Mouse (Mus musculus): Measurements from ENCODE around the gene Plscr1. TPM values are rescaled to one million over a fixed set of nuclear protein-coding genes. Genes with fewer than 3 reads are reported as not detected.

Plscr1 gene
- polyA plus RNA-seq (2015; fragmentation: Nextera tagmentation; extraction: Ambion mirVana): 53.0 and 63.9 TPM in 2 replicates

DNA sequence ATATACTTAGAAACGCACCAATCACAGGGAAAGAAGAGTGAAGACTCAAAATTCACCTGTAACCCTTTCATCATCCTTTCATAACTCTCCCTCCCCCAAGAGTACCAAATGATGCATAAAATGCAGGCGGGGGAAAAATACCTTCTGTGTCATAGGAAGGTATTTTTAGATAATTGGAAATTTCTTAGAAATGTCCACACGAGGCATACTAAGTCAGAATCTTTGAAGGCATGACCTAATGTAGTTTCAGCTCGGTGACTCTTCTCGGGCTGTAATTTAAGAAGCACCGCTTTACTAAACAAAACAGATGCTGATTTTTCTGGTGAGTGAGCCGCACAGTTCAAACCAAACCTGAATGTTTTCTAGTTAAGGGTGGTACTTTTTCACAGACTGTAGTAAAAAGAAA lies at the start of gene Plscr1:
Gene Plscr1, plus strand, starts transcription at position 304 of the 406 bp plus-strand sequence.
- ATAC-seq (ENCODE audit: insufficient read depth, low FRiP score, low read depth): no peak
- 0 out of 2 replicates have a peak, but pooled peaks cover 6% of the 10 kb centered on the region for H3K4me1 ChIP-seq
- H3K36me3 ChIP-seq: no peaks in the 10 kb centered on the region
- peak within 1 kb of the TSS; percentile 62 for H3K4me3 ChIP-seq (replicated peaks)
- peak within 1 kb of the TSS; percentile 96 for H3K27ac ChIP-seq
- H3K4me2 ChIP-seq: peak within 1 kb of the TSS; percentile 82
- WGBS: 29% methylated on average over 7 of the region's 7 CpGs
- H3K9ac ChIP-seq: peak within 1 kb of the TSS; percentile 57
- H3K27me3 ChIP-seq (replicated peaks): no peaks in the 10 kb centered on the region
- no peaks in the 10 kb centered on the region for H3K9me3 ChIP-seq

DNA sequence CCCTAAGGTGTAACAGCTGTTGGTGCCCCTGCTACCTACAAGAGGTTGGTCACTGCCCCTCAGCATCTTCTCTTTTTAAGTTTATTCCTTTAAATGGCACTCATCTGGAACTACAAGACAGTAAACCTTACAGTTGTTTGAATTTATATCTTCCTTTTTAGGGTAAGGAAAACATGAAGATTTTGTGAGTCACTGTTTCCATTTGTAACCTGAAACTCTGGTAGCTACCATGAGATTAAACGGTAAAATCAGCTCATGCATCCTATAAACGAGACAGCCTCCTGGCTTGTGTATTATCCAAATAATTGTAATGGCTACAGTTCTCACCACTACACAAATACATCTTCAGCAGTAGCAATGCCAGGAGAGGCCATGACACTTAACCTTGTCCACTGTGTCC lies 45.2 kb upstream of the Plscr1 start:
- no peak for ATAC-seq (ENCODE audit: insufficient read depth, low FRiP score, low read depth)
- no peak overlapping the region for H3K27ac ChIP-seq
- H3K4me1 ChIP-seq: no peaks in the 10 kb centered on the region
- H3K4me2 ChIP-seq: no peak overlapping the region
- WGBS: 48% methylated on average over 2 of the region's 2 CpGs
- no peaks in the 10 kb centered on the region for H3K9me3 ChIP-seq
- H3K27me3 ChIP-seq (replicated peaks): no peaks in the 10 kb centered on the region
- H3K4me3 ChIP-seq (replicated peaks): no peak overlapping the region
- H3K9ac ChIP-seq: no peak overlapping the region
- H3K36me3 ChIP-seq: no peaks in the 10 kb centered on the region

DNA sequence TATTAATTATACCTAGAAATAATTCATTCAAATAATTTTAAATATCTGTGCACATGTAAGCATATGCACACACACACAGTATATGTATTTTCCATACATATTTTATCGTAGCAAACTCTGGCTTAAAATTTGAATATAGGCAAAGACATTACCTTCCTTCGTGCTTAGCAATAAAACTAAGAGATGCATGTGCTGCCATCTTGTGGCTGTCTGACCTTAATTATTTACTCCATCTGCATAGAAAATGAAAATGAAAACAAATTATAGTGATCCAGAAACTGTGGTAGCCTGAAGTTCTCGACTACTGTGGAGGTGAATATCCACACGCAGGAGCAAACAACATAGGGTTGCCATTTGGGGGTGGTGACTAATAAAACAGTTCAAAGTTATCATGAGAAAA lies 42.2 kb upstream of the Plscr1 start:
- 37% methylated on average over 4 of the region's 4 CpGs for WGBS

DNA sequence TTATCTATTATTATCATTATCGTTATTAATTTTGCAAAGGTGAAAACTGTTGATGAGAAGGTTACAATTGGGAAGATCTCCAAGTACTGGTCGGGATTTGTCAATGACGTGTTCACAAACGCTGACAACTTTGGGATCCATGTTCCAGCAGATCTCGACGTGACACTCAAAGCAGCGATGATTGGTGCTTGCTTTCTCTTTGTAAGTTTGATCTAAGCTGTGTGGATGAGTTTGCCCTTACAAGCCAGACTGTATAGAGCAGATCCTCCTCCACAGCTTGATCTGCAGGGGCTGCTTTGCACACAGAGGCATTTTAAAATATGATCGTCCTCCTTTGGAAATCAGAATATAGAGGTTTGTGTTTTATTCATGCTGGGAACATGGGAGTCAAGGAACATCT lies 41.8 kb upstream of the Plscr1 start:
- no peaks in the 10 kb centered on the region for H3K9me3 ChIP-seq

More for the DNA sequence above, 42.2 kb upstream of the Plscr1 start:
- Histone ChIP-seq H3K4me3 (replicated peaks) (no peak overlapping the region), H3K27ac (no peak overlapping the region), H3K9me3 (no peaks in the 10 kb centered on the region), H3K27me3 (replicated peaks) (no peaks in the 10 kb centered on the region), H3K36me3 (no peaks in the 10 kb centered on the region), H3K4me2 (no peak overlapping the region), H3K9ac (no peak overlapping the region), H3K4me1 (0 out of 2 replicates have a peak, but pooled peaks cover 4% of the 10 kb centered on the region)
- no peak for ATAC-seq (ENCODE audit: insufficient read depth, low FRiP score, low read depth)

DNA sequence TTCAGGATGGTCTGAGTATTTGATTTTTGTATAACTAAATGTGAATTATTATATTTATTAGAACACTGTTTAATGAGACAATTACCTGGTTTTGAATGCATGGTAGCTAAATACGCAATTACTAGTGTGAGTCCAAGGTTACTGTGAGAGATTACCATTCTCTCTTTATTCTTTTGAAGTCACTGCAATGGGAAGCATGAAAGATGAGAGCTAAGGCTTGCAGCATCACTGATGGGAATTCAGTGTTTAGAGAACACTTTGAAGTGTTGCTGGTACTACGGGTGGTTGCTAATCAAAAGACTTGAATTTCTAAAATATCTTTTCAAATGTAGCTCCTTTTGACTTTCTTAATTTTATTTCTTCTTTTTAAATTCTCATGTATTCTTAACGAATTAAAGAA lies 39.7 kb upstream of the Plscr1 start:
- no peaks in the 10 kb centered on the region for H3K9me3 ChIP-seq
- no peaks in the 10 kb centered on the region for H3K36me3 ChIP-seq
- H3K4me1 ChIP-seq: 0 out of 2 replicates have a peak, but pooled peaks cover 4% of the 10 kb centered on the region
- no peaks in the 10 kb centered on the region for H3K27me3 ChIP-seq (replicated peaks)
- H3K4me2 ChIP-seq: no peak overlapping the region
- H3K4me3 ChIP-seq (replicated peaks): no peak overlapping the region
- ATAC-seq (ENCODE audit: insufficient read depth, low FRiP score, low read depth): no peak
- H3K9ac ChIP-seq: no peak overlapping the region
- no peak overlapping the region for H3K27ac ChIP-seq
- 85% methylated on average over 3 of the region's 3 CpGs for WGBS

More for the DNA sequence above, 41.8 kb upstream of the Plscr1 start:
- Histone ChIP-seq H3K9ac (no peak overlapping the region), H3K36me3 (no peaks in the 10 kb centered on the region), H3K27me3 (replicated peaks) (no peaks in the 10 kb centered on the region), H3K4me1 (0 out of 2 replicates have a peak, but pooled peaks cover 4% of the 10 kb centered on the region), H3K27ac (no peak overlapping the region), H3K4me2 (no peak overlapping the region), H3K4me3 (replicated peaks) (no peak overlapping the region)
- 69% methylated on average over 8 of the region's 8 CpGs for WGBS
- no peak for ATAC-seq (ENCODE audit: insufficient read depth, low FRiP score, low read depth)

- no peak overlapping the region for H3K27ac ChIP-seq
- no peak overlapping the region for H3K4me3 ChIP-seq (replicated peaks)
- H3K27me3 ChIP-seq (replicated peaks): no peaks in the 10 kb centered on the region
- H3K36me3 ChIP-seq: no peaks in the 10 kb centered on the region
- WGBS: 44% methylated on average over 7 of the region's 7 CpGs
- no peak overlapping the region for H3K9ac ChIP-seq
- ATAC-seq (ENCODE audit: insufficient read depth, low FRiP score, low read depth): no peak
- H3K9me3 ChIP-seq: no peaks in the 10 kb centered on the region
- H3K4me2 ChIP-seq: no peak overlapping the region
- H3K4me1 ChIP-seq: 0 out of 2 replicates have a peak, but pooled peaks cover 4% of the 10 kb centered on the region
These were observed 39.1 kb upstream of the Plscr1 start for GRCm38 (mm10) chr9:92210386-92210967.

- Histone ChIP-seq H3K36me3 (no peaks in the 10 kb centered on the region), H3K4me1 (0 out of 2 replicates have a peak, but pooled peaks cover 4% of the 10 kb centered on the region), H3K27me3 (replicated peaks) (no peaks in the 10 kb centered on the region), H3K4me2 (no peak overlapping the region), H3K27ac (no peak overlapping the region; the same call in 1 of the 2 replicates), H3K4me3 (replicated peaks) (no peak overlapping the region), H3K9ac (no peak overlapping the region), H3K9me3 (no peaks in the 10 kb centered on the region)
- 23% methylated on average over 3 of the region's 3 CpGs for WGBS
- ATAC-seq (ENCODE audit: insufficient read depth, low FRiP score, low read depth): no peak
These were observed 38.5 kb upstream of the Plscr1 start for GRCm38 (mm10) chr9:92211048-92211447.

DNA sequence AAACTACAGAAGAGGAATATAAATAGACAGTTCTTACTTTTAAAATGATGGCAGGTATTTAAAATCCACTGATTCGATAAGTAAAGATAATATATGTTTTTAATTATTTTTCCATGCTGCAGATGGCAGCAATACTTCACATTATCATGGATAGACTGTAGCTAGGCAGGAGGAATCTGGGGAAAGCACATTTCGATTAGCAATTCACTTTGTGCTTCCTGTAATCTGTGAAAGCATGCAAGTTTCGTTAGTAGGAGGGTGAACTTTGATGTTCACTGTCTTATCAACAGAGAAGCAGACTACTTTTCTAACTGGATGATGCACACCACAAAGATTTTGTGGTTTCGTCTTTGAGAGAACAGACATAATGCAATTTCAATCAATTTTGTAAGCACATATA lies 32.1 kb upstream of the Plscr1 start:
- Histone ChIP-seq H3K4me3 (replicated peaks) (no peak overlapping the region), H3K27ac (no peak overlapping the region), H3K4me2 (no peak overlapping the region), H3K27me3 (replicated peaks) (no peaks in the 10 kb centered on the region), H3K36me3 (no peaks in the 10 kb centered on the region), H3K9ac (no peak overlapping the region), H3K9me3 (no peaks in the 10 kb centered on the region), H3K4me1 (no peaks in the 10 kb centered on the region)
- no peak for ATAC-seq (ENCODE audit: insufficient read depth, low FRiP score, low read depth)
- 56% methylated on average over 4 of the region's 4 CpGs for WGBS

- WGBS: 81% methylated on average over 2 of the region's 2 CpGs
- no peak overlapping the region for H3K27ac ChIP-seq
- no peak for ATAC-seq (ENCODE audit: insufficient read depth, low FRiP score, low read depth)
These were observed 31.7 kb upstream of the Plscr1 start for GRCm38 (mm10) chr9:92217896-92218295.

GRCm38 (mm10) chr9:92220151-92220550 lies 29.4 kb upstream of the Plscr1 start:
- no peak overlapping the region for H3K4me3 ChIP-seq (replicated peaks)
- H3K4me2 ChIP-seq: no peak overlapping the region
- no peaks in the 10 kb centered on the region for H3K36me3 ChIP-seq
- no peaks in the 10 kb centered on the region for H3K9me3 ChIP-seq
- no peaks in the 10 kb centered on the region for H3K27me3 ChIP-seq (replicated peaks)
- WGBS: 44% methylated on average over 3 of the region's 3 CpGs
- H3K4me1 ChIP-seq: no peaks in the 10 kb centered on the region
- ATAC-seq (ENCODE audit: insufficient read depth, low FRiP score, low read depth): no peak
- H3K9ac ChIP-seq: no peak overlapping the region
- H3K27ac ChIP-seq: no peak overlapping the region

More at GRCm38 (mm10) chr9:92217896-92218295, 31.7 kb upstream of the Plscr1 start:
- H3K9me3 ChIP-seq: no peaks in the 10 kb centered on the region
- H3K36me3 ChIP-seq: no peaks in the 10 kb centered on the region
- no peak overlapping the region for H3K9ac ChIP-seq
- no peaks in the 10 kb centered on the region for H3K4me1 ChIP-seq
- no peak overlapping the region for H3K4me3 ChIP-seq (replicated peaks)
- H3K4me2 ChIP-seq: no peak overlapping the region
- no peaks in the 10 kb centered on the region for H3K27me3 ChIP-seq (replicated peaks)

GRCm38 (mm10) chr9:92221480-92221879 lies 28.1 kb upstream of the Plscr1 start:
- Histone ChIP-seq H3K27me3 (replicated peaks) (no peaks in the 10 kb centered on the region), H3K36me3 (no peaks in the 10 kb centered on the region), H3K27ac (no peak overlapping the region), H3K4me2 (no peak overlapping the region), H3K4me1 (no peaks in the 10 kb centered on the region), H3K4me3 (replicated peaks) (no peak overlapping the region), H3K9me3 (no peaks in the 10 kb centered on the region), H3K9ac (no peak overlapping the region)
- ATAC-seq (ENCODE audit: insufficient read depth, low FRiP score, low read depth): no peak

DNA sequence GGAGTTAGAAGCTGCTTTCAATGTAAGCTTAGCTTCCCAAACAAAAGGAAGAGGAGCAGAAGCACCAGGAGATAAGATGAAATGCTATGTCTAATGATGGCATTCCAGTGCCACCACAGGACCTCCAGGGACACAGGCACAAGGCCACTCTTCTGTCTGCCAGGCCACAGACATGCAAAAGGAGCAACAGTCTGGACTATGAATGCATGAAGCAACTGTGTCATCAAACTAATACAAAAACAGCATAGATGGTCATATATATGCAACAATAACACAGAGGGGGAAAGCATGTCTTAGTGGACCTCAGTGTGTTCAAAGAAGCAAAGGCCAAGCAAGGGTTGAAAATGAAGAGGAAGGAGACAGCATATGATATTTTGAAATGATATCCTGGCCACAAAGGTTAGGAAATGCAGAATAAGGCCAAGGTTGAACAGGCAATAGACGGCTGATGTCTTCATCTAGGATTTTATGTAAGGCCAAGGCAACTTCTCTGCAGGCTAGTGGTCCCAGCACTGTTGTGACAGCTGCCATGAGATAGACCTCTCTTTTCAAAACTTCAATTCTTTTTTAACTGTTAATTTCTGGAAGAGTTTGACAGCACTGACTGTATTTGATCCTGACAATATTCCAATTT lies 24.8 kb upstream of the Plscr1 start:
- Histone ChIP-seq H3K9me3 (no peaks in the 10 kb centered on the region), H3K4me1 (no peaks in the 10 kb centered on the region), H3K27me3 (replicated peaks) (no peaks in the 10 kb centered on the region), H3K9ac (no peak overlapping the region), H3K27ac (no peak overlapping the region), H3K4me3 (replicated peaks) (no peak overlapping the region), H3K4me2 (no peak overlapping the region), H3K36me3 (no peaks in the 10 kb centered on the region)
- no peak for ATAC-seq (ENCODE audit: insufficient read depth, low FRiP score, low read depth)
- WGBS: 89% methylated on average over 1 of the region's 1 CpGs
